Mouse (Mus musculus) lung, postnatal 25 days (tissue): ENCODE measurements around the gene Zfp658.

Experiments
- DNase-seq: peaks from one replicate; pipeline ENCODE4 v3.0.0; 2022; ENCODE audit warnings: low spot score

The Zfp658 gene

GRCm38 (mm10) chr7:43580526-43580925 lies 18.5 kb downstream of the Zfp658 start:
- no peak for DNase-seq

- DNase-seq: no peak
These were observed 22.7 kb downstream of the Zfp658 start for GRCm38 (mm10) chr7:43584790-43585189.

- no peak for DNase-seq
These were observed 39.8 kb downstream of the Zfp658 start for GRCm38 (mm10) chr7:43601884-43602283.

- peak; percentile 38 for DNase-seq
These were observed 45.1 kb downstream of the Zfp658 start, which contains the start of gene Zfp819 for GRCm38 (mm10) chr7:43606896-43607742. Gene Zfp819, plus strand, starts transcription at chr7:43607169.

GRCm38 (mm10) chr7:43607743-43608287 lies 45.8 kb downstream of the Zfp658 start:
- DNase-seq: peak; percentile 16

- no peak for DNase-seq
These were observed 46.3 kb downstream of the Zfp658 start for GRCm38 (mm10) chr7:43608316-43608824.

GRCm38 (mm10) chr7:43613816-43614551 lies 51.9 kb downstream of the Zfp658 start:
- no peak for DNase-seq

GRCm38 (mm10) chr7:43622927-43623326 lies 60.9 kb downstream of the Zfp658 start:
- no peak for DNase-seq

GRCm38 (mm10) chr7:43623819-43624218 lies 61.8 kb downstream of the Zfp658 start:
- DNase-seq: no peak
